Mouse (Mus musculus) cerebral cortex, adult 2 months (tissue): ENCODE results near the gene Lcn4.

ENCODE experiments used
- WGBS: fragments of 180-500 bp; shearing (Covaris S2); methylation state at CpG from one replicate; pipeline ENCODE4 v1.1.7; 2018; 5-methylcytosine and 5-hydroxymethylcytosine counted together

The Lcn4 gene

DNA sequence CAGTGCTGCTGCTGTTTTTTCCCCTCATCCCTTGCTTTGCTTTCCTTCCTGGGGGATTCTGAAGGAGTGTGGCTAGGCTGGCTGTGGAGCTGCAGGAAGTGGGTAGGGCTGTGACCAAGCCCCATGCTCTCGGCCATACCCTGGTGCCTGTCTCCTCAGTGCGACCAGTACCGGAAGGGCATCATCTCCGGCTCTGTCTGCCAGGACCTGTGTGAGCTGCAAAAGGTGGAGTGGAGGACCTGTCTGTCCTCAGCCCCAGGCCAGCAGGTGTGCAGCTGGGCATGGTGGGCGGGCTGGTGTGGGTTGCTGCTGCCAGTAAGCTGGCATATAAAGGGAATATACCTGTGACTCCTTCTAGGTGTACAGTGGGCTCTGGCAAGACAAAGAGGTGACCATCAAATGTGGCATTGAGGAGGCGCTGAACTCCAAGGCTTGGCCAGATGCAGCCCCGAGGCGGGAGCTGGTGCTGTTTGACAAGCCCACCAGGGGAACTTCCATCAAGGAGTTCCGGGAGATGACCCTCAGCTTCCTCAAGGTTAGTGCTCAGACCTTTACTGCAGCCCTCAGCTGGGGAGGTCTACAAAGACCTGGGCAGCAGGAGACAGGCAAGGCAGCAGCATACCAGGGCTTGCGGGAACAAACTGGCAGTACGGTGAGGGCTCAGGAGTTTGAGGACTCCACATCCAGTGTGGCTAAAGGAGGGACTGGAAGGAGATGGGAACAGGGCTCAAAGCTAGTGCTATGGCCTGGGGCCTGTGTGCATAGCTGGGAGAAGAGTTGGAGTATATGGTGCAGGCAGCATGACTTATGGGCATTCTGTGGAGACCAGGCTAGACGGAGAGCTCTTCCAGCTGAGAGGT is 36.2 kb downstream of the Lcn4 start:
- WGBS: 59% methylated on average over 12 of the region's 12 CpGs

DNA sequence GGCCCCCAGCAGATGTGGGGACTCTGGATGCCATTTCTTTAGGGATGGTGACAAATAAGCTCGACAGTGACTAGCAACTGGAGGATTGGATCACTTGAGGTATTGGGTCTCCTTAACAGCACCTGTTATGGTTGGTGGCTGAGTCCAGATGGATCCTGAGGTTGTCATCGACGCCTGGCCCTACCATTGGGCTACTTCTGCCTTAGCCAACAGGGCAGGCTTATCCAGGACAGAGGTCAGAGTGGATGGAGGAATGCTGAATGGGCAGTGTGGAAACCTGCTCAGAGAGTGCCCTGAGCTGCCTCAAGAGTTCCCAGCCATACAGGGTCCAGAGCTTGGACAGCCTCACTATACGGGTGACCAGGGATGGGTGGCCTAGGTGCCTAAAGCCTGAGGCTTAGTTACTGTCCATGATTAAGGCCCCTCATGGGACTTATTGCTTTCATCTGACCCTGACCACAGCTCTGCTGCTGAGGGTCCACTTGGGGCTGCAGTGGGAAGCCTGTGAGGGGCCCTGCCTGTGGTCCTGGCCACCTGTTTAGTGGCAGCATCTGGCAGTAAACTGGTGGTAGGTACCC is 37.0 kb downstream of the Lcn4 start:
- WGBS: 60% methylated on average over 4 of the region's 4 CpGs

DNA sequence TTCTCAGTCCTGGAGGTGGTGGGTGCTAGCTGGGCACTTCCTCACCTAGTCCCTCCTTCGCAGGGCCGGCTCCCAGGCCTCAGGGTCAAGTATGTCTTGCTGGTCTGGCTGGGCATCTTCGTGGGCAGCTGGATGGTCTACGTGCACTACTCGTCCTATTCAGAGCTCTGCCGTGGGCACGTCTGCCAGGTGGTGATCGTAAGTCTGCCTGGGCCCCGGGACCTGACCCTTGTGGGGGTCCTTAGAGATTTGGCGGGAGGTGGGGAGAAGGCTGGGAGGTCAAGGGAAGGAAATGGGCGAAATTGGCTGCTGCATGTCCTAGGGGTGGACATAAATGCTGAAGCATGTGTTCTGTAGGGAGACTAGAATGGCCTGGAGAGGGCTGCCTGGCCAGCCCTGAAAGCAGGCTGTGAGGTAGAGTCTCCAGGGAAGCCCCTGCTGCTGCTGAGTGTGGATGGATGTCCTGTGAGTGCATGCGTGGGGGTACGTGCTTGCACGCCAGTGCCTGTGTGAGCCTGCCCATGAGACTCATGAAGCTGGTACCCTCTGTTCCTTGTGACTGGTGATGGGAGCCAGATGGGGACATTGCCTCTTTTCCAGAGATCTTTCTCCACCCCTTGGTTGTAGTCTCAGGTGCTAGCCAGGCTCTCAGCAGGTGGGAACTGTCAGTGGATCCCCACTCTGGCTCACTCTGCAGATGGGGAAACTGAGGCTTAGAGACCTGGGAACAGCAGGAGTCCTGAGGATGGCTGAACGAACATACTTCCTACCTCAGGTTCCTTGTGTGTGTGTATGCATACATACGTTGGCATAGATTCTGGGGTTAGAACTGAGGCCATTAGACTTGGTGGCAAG is 38.3 kb downstream of the Lcn4 start:
- WGBS: 71% methylated on average over 16 of the region's 16 CpGs

DNA sequence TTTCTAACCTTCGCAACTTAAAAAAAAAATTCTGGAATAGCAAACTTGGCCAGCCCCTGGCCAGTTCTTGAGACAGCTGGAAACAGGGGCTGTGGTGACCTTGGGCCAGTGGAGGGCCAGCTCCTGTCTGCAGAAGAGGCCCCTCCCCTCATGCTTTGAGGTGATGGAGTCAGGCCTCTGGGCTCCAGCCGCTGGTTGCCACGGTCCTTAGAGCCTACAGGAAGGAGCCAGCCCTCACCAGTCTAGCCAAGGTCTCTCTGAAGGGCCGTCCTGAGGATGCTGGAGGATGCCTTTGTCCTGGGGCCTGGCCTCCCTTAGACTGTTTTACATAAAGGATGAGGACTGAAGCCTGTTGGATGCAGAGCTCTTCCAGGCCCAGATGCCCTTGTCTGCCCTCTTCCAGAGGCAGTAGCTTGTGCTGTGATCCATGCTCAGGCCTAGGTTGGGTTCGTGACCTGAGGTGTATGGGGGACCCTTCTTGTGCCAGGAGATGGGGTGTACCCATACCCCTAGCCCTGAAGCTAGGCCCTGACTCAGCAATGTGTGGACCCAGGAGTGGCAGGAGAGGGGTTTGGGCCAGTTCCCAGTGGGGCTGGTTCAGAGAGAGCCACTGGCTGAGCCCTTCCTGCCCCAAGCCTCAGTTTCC is 42.2 kb downstream of the Lcn4 start:
- WGBS: 25% methylated on average over 5 of the region's 5 CpGs

DNA sequence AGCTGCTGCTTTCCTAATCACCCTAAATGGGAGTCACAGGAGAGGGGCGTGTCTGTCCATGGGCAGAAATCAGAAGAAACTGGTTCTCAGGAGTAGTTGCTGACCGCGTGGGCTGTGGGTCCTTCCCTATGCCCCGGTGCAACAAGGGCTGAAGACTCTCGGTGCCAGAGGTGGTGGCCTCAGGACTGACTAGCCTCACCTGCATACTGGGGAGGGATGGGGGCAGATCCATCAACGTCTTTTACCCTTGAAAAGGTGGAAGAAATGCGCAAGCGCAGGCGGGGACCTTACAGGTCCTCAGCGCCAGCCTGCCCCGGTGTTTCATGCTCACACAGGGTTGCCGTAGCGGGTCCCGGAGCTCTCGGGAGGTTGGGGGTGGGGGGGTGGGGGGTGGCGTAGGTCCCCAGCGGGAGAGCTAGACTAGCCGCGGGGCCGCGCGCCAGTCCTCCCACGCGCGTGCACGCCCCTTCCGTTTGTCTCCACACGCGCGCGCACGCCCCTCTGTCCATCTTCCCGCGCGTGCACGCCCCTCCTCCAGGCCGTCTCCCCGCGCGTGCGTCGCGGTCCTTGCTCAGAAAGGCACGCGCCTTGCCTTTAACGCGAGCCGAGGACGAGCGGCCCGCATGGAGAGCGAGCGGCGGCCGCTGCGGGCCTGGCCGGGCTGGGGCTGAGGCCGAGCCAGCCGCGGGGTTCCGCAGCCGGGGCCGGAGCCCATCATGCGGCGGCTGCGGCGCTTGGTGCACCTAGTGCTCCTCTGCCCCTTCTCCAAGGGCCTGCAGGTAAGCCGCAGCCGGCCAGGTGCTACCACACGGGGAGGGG is 43.0 kb downstream of the Lcn4 start, which contains the start of gene Fam69b:
Fam69b (plus strand) TSS at position 537 of the 819 bp plus-strand sequence.
- under 1% methylated on average over 68 of the region's 70 CpGs for WGBS

DNA sequence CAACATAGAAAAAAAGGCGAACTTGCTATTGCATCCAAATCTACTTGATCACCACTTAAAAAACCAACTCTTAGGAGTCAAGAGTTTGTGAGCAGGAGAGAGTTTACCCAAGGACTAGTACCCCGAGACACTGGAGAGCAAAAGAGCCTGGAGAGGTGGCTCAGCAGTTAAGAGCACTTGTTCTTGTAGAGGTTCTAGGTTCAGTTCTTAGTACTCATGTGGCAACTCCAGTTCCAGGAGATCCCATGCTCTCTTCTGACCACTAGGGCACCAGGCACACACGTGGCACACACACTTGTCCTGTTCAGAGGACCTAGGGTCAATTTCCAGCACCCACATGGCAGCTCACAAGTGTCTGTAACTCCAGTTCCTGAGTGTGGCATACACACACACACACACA is 45.0 kb downstream of the Lcn4 start:
- 76% methylated on average over 3 of the region's 3 CpGs for WGBS

DNA sequence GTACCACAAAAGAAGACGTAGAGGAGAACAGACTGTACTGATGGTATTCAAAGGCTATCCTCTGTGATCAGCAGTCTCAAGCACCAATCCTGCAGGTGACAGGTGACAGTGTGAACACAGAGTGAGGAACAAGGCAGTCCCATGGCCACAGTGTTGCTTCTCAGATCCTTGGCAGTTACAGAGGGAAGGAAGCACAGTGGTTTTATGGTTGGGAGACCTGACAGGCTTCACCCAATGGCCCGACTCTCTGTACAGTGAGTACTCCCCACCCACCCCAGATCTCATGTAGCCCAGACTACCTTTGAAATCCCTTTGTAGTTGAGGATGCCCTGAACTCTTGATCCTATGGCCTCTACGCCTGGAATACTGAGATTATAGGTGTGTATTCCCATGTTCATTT is 45.7 kb downstream of the Lcn4 start:
- WGBS: 88% methylated on average over 3 of the region's 3 CpGs

DNA sequence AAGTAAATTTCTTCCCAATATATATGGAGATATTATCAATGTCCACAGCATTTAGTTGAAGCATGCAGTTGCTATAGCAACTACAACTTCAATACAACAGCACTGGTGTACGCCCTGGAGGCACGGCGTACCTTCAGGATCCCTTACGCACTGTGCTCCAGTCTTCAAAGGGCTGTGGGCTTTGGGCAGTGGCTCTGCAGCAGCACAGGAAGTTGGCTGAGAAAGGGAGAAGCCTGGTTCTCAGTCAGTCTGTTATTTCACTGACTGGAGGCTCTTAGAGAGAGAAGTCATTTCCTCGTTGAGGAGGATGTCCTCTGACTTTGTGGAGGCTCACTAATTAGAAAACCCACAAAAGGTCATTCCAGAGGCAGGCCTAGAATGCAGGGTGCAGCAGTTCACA is 48.1 kb downstream of the Lcn4 start:
- WGBS: 78% methylated on average over 5 of the region's 5 CpGs

DNA sequence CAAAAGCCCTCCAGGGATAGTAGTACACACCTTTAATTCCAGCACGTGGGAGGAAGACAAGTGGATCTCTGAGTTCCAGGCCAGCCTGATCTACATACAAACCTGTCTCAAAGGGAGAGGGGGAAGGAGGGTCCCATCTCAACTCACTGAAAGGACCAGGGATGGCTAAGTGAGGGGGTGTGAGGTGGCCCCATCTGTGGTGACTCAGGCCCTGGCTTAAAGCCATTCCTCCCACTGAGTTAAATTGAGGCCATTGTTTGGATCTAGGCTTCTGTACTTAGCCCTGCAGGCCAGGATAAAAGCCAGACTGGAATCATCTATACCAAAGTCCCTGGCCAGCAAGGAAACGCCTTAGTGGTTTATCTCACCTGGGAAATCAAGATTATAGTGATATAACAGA is 49.8 kb downstream of the Lcn4 start:
- WGBS: 38% methylated on average over 2 of the region's 2 CpGs

DNA sequence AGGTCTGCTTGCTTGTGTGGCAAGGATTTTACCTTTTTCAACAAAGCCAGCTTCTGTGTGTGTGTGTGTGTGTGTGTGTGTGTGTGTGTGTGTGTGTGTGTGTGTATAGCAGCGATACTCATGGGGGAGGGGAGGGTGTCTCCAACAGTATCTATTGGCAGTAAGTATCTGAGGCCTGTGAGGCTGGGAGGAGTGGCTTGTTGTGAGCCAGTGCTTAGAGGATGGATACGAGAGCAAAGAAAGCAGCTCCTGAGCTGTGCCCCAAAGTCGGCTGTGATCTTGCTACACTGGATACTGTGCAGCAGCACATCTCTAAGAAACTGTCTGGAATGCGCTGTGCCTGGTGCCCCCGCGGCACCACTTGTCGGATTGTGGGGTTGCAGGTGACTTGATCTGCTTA is 53.2 kb downstream of the Lcn4 start:
- WGBS: 77% methylated on average over 7 of the region's 7 CpGs
